Mouse (Mus musculus) heart, postnatal 0 days (tissue): ENCODE data around the gene Efcab11. TPM values are rescaled to one million over a fixed set of nuclear protein-coding genes. Genes with fewer than 3 reads are reported as not detected.
A peak's percentile ranks its signal among the peaks of the same experiment; 100 is the strongest.

ENCODE experiments used
- ATAC-seq: fragments of 200-750 bp; cut with Nextera tagmentation; 2 replicates; pipeline ENCODE4 v1.8.0; 2017; ENCODE audit warnings: low read depth, moderate number of reproducible peaks, moderate library complexity; ENCODE audit not compliant: insufficient read depth
- DNase-seq: peaks from one replicate; pipeline ENCODE4 v3.0.0-alpha.2; 2016; ENCODE audit warnings: low spot score
- H3K27ac ChIP-seq: fragments of 300-500 bp; sonication (generic); 2 replicates; pipeline ENCODE4 v1.5.1; 2014; ENCODE audit warnings: low read depth, mild to moderate bottlenecking
- H3K27me3 ChIP-seq: fragments of 300-500 bp; sonication (generic); 2 replicates; pipeline ENCODE4 v1.6.1; 2014; ENCODE audit warnings: low read length, mixed read lengths; ENCODE audit not compliant: control insufficient read depth, insufficient read depth
- H3K36me3 ChIP-seq: fragments of 300-500 bp; sonication (generic); replicated peaks from 2 replicates; pipeline ENCODE4 v1.6.1; 2014; ENCODE audit warnings: low read length, mixed read lengths; ENCODE audit not compliant: control insufficient read depth, insufficient read depth
- H3K4me1 ChIP-seq: fragments of 300-500 bp; sonication (generic); 2 replicates; pipeline ENCODE4 v1.6.1; 2014; ENCODE audit warnings: antibody characterized with exemption; ENCODE audit not compliant: control insufficient read depth, insufficient read depth
- H3K4me2 ChIP-seq: fragments of 300-500 bp; sonication (generic); 2 replicates; pipeline ENCODE4 v1.6.1; 2014; ENCODE audit warnings: low read depth, mild to moderate bottlenecking, low read length, moderate library complexity
- H3K4me3 ChIP-seq: fragments of 300-500 bp; sonication (generic); 2 replicates; pipeline ENCODE4 v1.5.1; 2014; ENCODE audit warnings: low read depth, low read length
- H3K9ac ChIP-seq: fragments of 300-500 bp; sonication (generic); replicated peaks from 2 replicates; pipeline ENCODE4 v1.6.1; 2014; ENCODE audit warnings: low read depth, low read length, mixed read lengths
- H3K9me3 ChIP-seq: fragments of 300-500 bp; sonication (generic); replicated peaks from 2 replicates; pipeline ENCODE4 v1.6.1; 2016; ENCODE audit warnings: low read length; ENCODE audit not compliant: control insufficient read depth
- CTCF ChIP-seq: IDR thresholded peaks from 2 replicates; pipeline ENCODE4 v1.5.1; 2016; ENCODE audit warnings: antibody characterized with exemption, control low read depth, low read depth
- EP300 ChIP-seq: IDR thresholded peaks from 2 replicates; pipeline ENCODE4 v1.6.1; 2016; ENCODE audit warnings: antibody characterized with exemption, low read depth
- WGBS: fragments of 180-500 bp; shearing (Covaris S2); extraction: QIAGEN DNeasy Blood & Tissue Kit; methylation state at CpG from one replicate; pipeline ENCODE4 v1.1.7; 2014; 5-methylcytosine and 5-hydroxymethylcytosine counted together
- polyA plus RNA-seq: library from polyadenylated mRNA; unstranded; fragments of >200 nt; fragmentation: Nextera tagmentation; extraction: Ambion mirVana; gene quantifications from 2 replicates; pipeline ENCODE4 v1.2.1, GENCODE M21; 2015
- total RNA-seq: library from RNA; depleted of rRNA; stranded (reverse); fragments of >200 nt; gene quantifications from 2 replicates; pipeline ENCODE4 v1.2.3, GENCODE M21; 2014; ENCODE audit warnings: low replicate concordance

Gene Efcab11
- total and polyA plus RNA-seq, 2 experiments from 2014 or later = 2.2 to 4.0 TPM

DNA sequence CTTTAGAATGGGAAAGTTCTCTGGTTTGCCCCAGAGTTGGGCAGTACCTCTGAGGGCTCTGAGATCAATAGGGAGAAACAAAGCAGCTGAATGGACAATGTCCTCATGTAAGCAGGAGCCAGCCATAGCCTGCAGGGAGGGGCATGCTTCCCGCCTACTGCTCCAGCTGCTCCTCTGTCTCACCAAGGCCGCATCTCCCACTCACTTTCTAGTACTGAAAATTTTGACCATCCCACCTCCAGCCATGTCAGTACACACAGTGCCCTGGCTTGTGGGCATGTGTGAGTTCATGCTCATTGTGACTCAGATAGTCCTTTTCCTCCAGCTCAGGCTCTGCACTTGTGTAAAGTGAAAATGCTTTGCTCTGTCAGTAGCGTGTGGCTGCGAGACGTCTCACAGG is 20.3 kb upstream of the Efcab11 start:
- WGBS = 82% methylated on average over 5 of the region's 5 CpGs
- no peak for ATAC-seq
- no peak overlapping the region for H3K9ac ChIP-seq

DNA sequence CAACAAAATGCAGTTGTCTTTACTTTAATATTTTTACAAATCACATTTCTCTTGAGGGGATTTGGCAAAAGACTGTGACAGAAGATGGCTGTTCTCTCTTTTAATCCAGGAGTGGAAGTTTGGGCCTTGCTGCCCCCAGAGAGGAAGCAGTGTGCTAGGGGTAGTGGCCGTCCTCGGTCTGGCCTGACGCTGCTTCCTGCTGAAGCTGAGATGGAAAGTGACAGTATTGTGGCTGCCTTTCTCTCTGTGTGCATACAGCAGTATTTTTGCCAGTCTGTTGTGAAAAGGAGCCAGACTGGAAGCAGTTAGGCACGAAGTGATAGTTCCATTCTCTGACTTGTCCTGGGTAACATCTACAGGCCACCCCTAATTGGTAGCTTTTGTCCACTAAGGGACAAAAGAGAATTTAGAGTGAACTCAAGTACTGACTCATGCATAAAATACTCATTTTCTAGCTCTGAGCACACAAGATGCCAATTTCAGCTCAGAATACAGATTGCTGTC is 18.7 kb upstream of the Efcab11 start:
- Histone ChIP-seq H3K9me3 (no peaks in the 10 kb centered on the region), H3K9ac (peak overlapping the region; percentile 42; the same call in 1 of the 2 replicates), H3K27ac (peak overlapping the region; percentile 98), H3K4me1 (peaks cover 7% of the 10 kb centered on the region; the same call in 1 of the 2 replicates), H3K27me3 (no peaks in the 10 kb centered on the region), H3K4me2 (peak overlapping the region; percentile 14; the same call in 1 of the 2 replicates), H3K4me3 (no peak overlapping the region), H3K36me3 (peaks cover 42% of the 10 kb centered on the region)
- ATAC-seq = peak; percentile 54
- TF ChIP-seq EP300 (no peak), CTCF (no peak)
- no peak for DNase-seq
- WGBS = 35% methylated on average over 4 of the region's 4 CpGs

More for the DNA sequence above, 20.3 kb upstream of the Efcab11 start:
- no peak overlapping the region for H3K27ac ChIP-seq
- no peak overlapping the region for H3K4me2 ChIP-seq
- peaks cover 7% of the 10 kb centered on the region; the same call in 1 of the 2 replicates for H3K4me1 ChIP-seq
- no peaks in the 10 kb centered on the region for H3K27me3 ChIP-seq
- no peak overlapping the region for H3K4me3 ChIP-seq
- TF ChIP-seq CTCF = no peak
- TF ChIP-seq EP300 = no peak
- no peaks in the 10 kb centered on the region for H3K9me3 ChIP-seq
- DNase-seq = no peak
- H3K36me3 ChIP-seq = peaks cover 45% of the 10 kb centered on the region

DNA sequence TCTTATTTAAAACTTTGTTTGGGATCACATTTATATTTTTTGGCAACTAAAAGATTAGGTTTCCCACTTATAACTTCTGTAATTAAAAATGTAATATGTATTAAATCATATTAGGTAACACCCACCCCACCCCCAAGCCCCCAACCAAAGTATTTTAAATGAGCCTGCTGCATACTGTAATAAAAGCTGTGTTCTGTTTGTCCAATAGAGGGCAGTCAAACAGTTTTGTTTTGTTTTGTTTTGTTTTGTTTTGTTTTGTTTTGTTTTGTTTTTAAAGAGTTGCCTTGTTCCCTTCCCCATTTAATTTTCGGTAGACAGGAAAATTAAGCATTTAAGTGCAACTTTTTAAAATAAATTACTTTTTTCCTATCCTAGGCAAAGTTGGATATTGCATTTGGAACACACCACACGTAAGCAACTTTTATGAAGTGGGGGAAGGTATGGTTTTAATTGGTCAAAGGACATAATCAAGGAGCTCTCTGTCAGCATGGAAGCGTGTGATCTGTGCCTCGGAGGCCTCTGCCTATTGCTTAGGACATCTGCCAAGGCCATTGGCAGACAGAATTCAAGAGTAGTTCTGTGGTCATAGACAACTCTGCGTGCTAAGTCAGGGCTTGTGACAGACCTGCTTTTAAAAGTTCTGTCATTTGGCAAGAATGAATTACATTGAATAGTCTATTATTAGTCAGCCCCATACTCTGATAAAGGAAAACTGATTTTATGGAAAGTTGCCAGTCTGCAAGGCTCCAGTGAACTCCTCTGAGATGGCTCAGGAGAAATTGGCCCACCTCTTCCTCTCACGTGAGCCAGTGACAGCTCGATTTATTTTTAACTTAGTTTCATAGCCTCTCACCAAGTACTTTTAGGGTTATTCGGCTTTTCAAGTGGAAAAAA is 18.0 kb upstream of the Efcab11 start:
- Histone ChIP-seq H3K9ac (no peak overlapping the region), H3K4me3 (no peak overlapping the region), H3K36me3 (peaks cover 45% of the 10 kb centered on the region), H3K9me3 (no peaks in the 10 kb centered on the region), H3K4me1 (peaks cover 7% of the 10 kb centered on the region; the same call in 1 of the 2 replicates), H3K27me3 (no peaks in the 10 kb centered on the region), H3K4me2 (peak overlapping the region; percentile 25; the same call in 1 of the 2 replicates), H3K27ac (peak overlapping the region; percentile 98)
- peak; percentile 93 for ATAC-seq
- 19% methylated on average over 8 of the region's 8 CpGs for WGBS
- TF ChIP-seq CTCF (0 out of 2 replicates have a peak, but pooled peaks have one; percentile 17), EP300 (peak; percentile 64; the same call in 1 of the 2 replicates)
- peak; percentile 93 for DNase-seq

DNA sequence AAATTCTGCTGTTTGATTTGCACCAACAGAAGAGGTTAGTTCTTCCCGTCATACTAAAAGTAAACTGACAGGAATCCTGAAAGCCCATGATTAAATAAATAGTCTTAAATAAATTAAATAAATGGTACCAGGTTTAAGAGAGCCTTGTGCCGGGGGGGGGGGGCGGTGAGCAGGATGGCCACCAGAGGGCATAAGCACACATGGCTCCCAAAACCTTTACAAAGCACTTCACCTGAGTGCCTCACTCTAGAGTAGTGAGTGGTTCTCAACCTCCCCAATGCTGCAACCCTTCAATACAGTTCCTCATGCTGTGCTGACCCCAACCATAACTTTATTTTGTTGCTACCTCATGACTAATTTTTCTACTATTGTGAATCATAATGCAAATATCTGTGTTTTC is 15.8 kb upstream of the Efcab11 start:
- WGBS = 37% methylated on average over 3 of the region's 3 CpGs
- ATAC-seq = no peak
- no peak for DNase-seq
- peaks cover 45% of the 10 kb centered on the region for H3K36me3 ChIP-seq
- TF ChIP-seq CTCF (peak; percentile 31; the same call in 1 of the 2 replicates), EP300 (no peak)
- no peak overlapping the region for H3K4me3 ChIP-seq
- no peaks in the 10 kb centered on the region for H3K9me3 ChIP-seq
- no peak overlapping the region for H3K4me2 ChIP-seq
- H3K9ac ChIP-seq = no peak overlapping the region
- no peak overlapping the region for H3K27ac ChIP-seq
- no peaks in the 10 kb centered on the region for H3K27me3 ChIP-seq
- peaks cover 7% of the 10 kb centered on the region; the same call in 1 of the 2 replicates for H3K4me1 ChIP-seq

DNA sequence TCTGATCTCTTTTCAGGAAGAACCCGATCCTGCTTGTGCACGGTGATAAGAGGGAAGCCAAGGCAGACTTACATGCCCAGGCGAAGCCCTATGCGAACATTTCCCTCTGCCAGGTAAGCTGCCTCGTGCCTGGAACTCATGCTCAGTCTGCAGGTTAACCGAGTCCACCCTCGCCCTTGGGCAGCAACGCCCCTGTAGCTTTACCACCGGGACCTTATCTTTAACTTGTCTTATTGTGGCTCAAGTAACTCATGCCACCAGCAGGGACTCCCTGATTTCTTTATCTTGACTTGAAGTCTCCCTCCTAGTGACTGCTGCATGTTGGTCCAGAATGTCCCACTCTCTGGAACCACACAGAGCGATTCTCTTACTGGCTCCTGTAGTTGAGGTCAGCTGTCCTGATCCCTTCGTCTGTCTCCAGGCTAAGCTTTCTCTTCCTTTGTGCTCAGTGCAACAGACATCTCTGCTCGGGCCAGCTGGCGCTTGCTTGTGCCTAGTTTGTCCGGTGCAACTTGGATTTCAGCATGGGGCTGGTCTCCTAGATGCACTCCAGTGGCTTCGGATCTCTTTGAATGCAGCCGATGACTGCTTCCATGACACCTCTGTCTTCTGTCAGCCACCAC is 14.1 kb upstream of the Efcab11 start:
- WGBS = 86% methylated on average over 16 of the region's 16 CpGs
- H3K9me3 ChIP-seq = no peaks in the 10 kb centered on the region
- DNase-seq = no peak

More for the DNA sequence above, 14.1 kb upstream of the Efcab11 start:
- Histone ChIP-seq H3K27me3 (no peaks in the 10 kb centered on the region), H3K9ac (no peak overlapping the region), H3K4me1 (peaks cover 6% of the 10 kb centered on the region; the same call in 1 of the 2 replicates), H3K36me3 (peaks cover 50% of the 10 kb centered on the region), H3K4me3 (no peak overlapping the region), H3K27ac (no peak overlapping the region), H3K4me2 (no peak overlapping the region)
- no peak for ATAC-seq
- TF ChIP-seq EP300 (no peak), CTCF (no peak)
